In genomic region chr16:96620402-96620801, GRCm38 (mm10) we compare ENCODE assay signal across 8 mouse cellular contexts.
A peak's percentile ranks its signal among the peaks of the same experiment; 100 is the strongest.
DNase-seq lines count a peak whose midpoint lies in the region; ATAC-seq and TF ChIP-seq lines count a peak whose summit lies in the region.

No protein-coding gene starts in this region.

- H3K9me3 ChIP-seq in heart, embryonic 12.5 days (replicated peaks): 0 out of 2 replicates have a peak, but pooled peaks cover under 1% of the 10 kb centered on the region
- no peaks in the 10 kb centered on the region for H3K9me3 ChIP-seq in heart, embryonic 16.5 days (replicated peaks; ENCODE audit: control insufficient read depth, low read length)

- 0 out of 2 replicates have a peak, but pooled peaks have one; percentile 25 for TF ChIP-seq EP300 in heart, adult 2 months (IDR thresholded peaks at IDR 0.05; ENCODE audit: insufficient read depth, low read depth, low read length)

- TF ChIP-seq CTCF in heart, adult 2 months (IDR thresholded peaks at IDR 0.05): no peak
- TF ChIP-seq CTCF in cerebellum, adult 2 months (IDR thresholded peaks at IDR 0.05; ENCODE audit: borderline replicate concordance, insufficient read depth, low read depth, low read length): no peak

- no peak overlapping the region for H3K4me2 ChIP-seq in heart, embryonic 12.5 days
- H3K4me2 ChIP-seq in heart, embryonic 16.5 days (ENCODE audit: low read depth, low read length): no peak overlapping the region

- no peak overlapping the region for H3K4me3 ChIP-seq in heart, adult 2 months
- no peak overlapping the region for H3K4me3 ChIP-seq in heart, embryonic 12.5 days
- H3K4me3 ChIP-seq in cerebellum, adult 2 months (replicated peaks; ENCODE audit: insufficient read depth, low read depth, low read length): no peak overlapping the region
- H3K4me3 ChIP-seq in heart, embryonic 16.5 days (ENCODE audit: low read length): no peak overlapping the region

- no peak overlapping the region for H3K27ac ChIP-seq in heart, adult 2 months
- no peak overlapping the region for H3K27ac ChIP-seq in heart, embryonic 12.5 days (ENCODE audit: poor library complexity, severe bottlenecking)
- H3K27ac ChIP-seq in cerebellum, adult 2 months (ENCODE audit: insufficient read depth, low read length): no peak overlapping the region
- H3K27ac ChIP-seq in heart, embryonic 16.5 days (ENCODE audit: low read length): peak overlapping the region; percentile 41; the same call in 1 of the 2 replicates

- H3K27me3 ChIP-seq in heart, adult 2 months (ENCODE audit: control insufficient read depth, insufficient read depth, low read length): no peaks in the 10 kb centered on the region
- no peaks in the 10 kb centered on the region for H3K27me3 ChIP-seq in heart, embryonic 12.5 days (replicated peaks)
- H3K27me3 ChIP-seq in cerebellum, adult 2 months (ENCODE audit: control insufficient read depth, insufficient read depth, low read length): no peaks in the 10 kb centered on the region
- H3K27me3 ChIP-seq in heart, embryonic 16.5 days (ENCODE audit: control insufficient read depth, insufficient read depth, low read length): no peaks in the 10 kb centered on the region

- H3K9ac ChIP-seq in heart, adult 2 months (ENCODE audit: low read depth, low read length): no peak overlapping the region
- H3K9ac ChIP-seq in heart, embryonic 12.5 days: no peak overlapping the region
- no peak overlapping the region for H3K9ac ChIP-seq in heart, embryonic 16.5 days (ENCODE audit: low read length)

- no peak for TF ChIP-seq POLR2A in heart, adult 2 months (IDR thresholded peaks at IDR 0.05; ENCODE audit: insufficient read depth, low read depth, low read length)
- no peak for TF ChIP-seq POLR2A in cerebellum, adult 2 months (IDR thresholded peaks at IDR 0.05; ENCODE audit: borderline replicate concordance, insufficient read depth, low read length)

- intact Hi-C loops in heart, adult 2 months (cut with DNase I): no loop called here
- intact Hi-C loops in left cerebral cortex, postnatal 4 days (cut with DNase I): no loop called here

- H3K36me3 ChIP-seq in heart, adult 2 months (ENCODE audit: control insufficient read depth, insufficient read depth, low read length): no peaks in the 10 kb centered on the region
- H3K36me3 ChIP-seq in heart, embryonic 12.5 days: no peaks in the 10 kb centered on the region
- no peaks in the 10 kb centered on the region for H3K36me3 ChIP-seq in heart, embryonic 16.5 days (ENCODE audit: control insufficient read depth, insufficient read depth)

- DNase-seq in heart, adult 2 months: peak; percentile 38 to 68
- peak; percentile 87 to 92 for DNase-seq in cerebellum, adult 2 months
- DNase-seq in left cerebral cortex, postnatal 4 days: peak; percentile 90
- DNase-seq in testis, postnatal 10 days (ENCODE audit: low spot score): no peak
- DNase-seq in B cell, adult 2 months: no peak

- ATAC-seq in heart, embryonic 12.5 days (ENCODE audit: insufficient number of reproducible peaks, low FRiP score): no peak
- ATAC-seq in heart, embryonic 16.5 days (replicated peaks; ENCODE audit: extremely low read depth, insufficient read depth, low FRiP score): peak; percentile 72; the same call in 1 of the 2 replicates
- ATAC-seq in erythroid progenitor cell, adult 5-6 weeks (replicated peaks; ENCODE audit: low FRiP score, poor library complexity, severe bottlenecking): no peak

- no peaks in the 10 kb centered on the region for H3K79me2 ChIP-seq in heart, adult 2 months (replicated peaks; ENCODE audit: control insufficient read depth, insufficient read depth, low read length)

- WGBS in heart, adult 2 months: 52% methylated on average over 5 of the region's 5 CpGs
- 77% methylated on average over 5 of the region's 5 CpGs for WGBS in heart, embryonic 12.5 days
- WGBS in cerebellum, adult 2 months: 7% methylated on average over 5 of the region's 5 CpGs
- WGBS in heart, embryonic 16.5 days: 39% methylated on average over 5 of the region's 5 CpGs

- peaks cover 2% of the 10 kb centered on the region; the same call in 1 of the 2 replicates for H3K4me1 ChIP-seq in heart, adult 2 months (ENCODE audit: control insufficient read depth, insufficient read depth, low read length)
- peaks cover 7% of the 10 kb centered on the region for H3K4me1 ChIP-seq in heart, embryonic 12.5 days (replicated peaks)
- peaks cover 12% of the 10 kb centered on the region for H3K4me1 ChIP-seq in cerebellum, adult 2 months (ENCODE audit: control insufficient read depth, insufficient read depth, low read length)
- H3K4me1 ChIP-seq in heart, embryonic 16.5 days (ENCODE audit: control insufficient read depth, insufficient read depth, low read length): peaks cover 9% of the 10 kb centered on the region

Comparison
In these comparisons a context has a peak if more than half of its experiments do, and no peak if none do; other contexts are left out.
1. DNase-seq: peak in heart, adult 2 months (2 of 2), cerebellum, adult 2 months (2 of 2) and left cerebral cortex, postnatal 4 days (single experiment); none in testis, postnatal 10 days (single experiment) and B cell, adult 2 months (0 of 2).